In the genomic region with DNA sequence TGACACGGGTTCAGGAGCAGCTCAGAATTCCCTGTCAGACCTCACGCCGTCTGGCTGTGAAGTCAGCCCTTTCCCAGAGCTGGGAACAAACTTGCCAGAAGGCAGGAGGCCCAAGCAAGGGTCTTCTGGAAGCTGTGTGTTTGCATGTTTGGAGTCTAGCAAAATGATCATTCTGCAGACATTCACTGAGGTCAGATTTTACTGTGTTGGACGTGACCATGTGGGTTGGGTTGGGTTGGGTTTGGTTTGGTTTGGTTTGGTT, we compare ENCODE assay signal across 8 mouse cellular contexts. TPM values are rescaled to one million over a fixed set of nuclear protein-coding genes. Genes with fewer than 3 reads are reported as not detected.
DNase-seq lines count a peak whose midpoint lies in the region; ATAC-seq and TF ChIP-seq lines count a peak whose summit lies in the region.

No protein-coding gene starts in this region.

- no peak for DNase-seq in neural tube, embryonic 11.5 days (ENCODE audit: low spot score)
- no peak for DNase-seq in neural tube, embryonic 10.5 days (ENCODE audit: extremely low spot score, low spot score)
- no peak for DNase-seq in liver, embryonic 11.5 days (ENCODE audit: low spot score)
- DNase-seq in stomach, postnatal 0 days (ENCODE audit: low spot score), result no peak
- no peak for DNase-seq in right cerebral cortex, postnatal 4 days
- no peak for DNase-seq in adrenal gland, adult (ENCODE audit: inconsistent age in 2 of 2, low spot score in 1 of 2)

- H3K27me3 ChIP-seq in erythroblast, embryonic 14.5 days (ENCODE audit: control insufficient read depth), result no peaks in the 10 kb centered on the region
- H3K27me3 ChIP-seq in neural tube, embryonic 11.5 days (ENCODE audit: control insufficient read depth, insufficient read depth, low read length), result no peaks in the 10 kb centered on the region
- H3K27me3 ChIP-seq in liver, embryonic 11.5 days (replicated peaks; ENCODE audit: control insufficient read depth, insufficient read depth, low read length), result no peaks in the 10 kb centered on the region
- no peaks in the 10 kb centered on the region for H3K27me3 ChIP-seq in stomach, postnatal 0 days (ENCODE audit: control insufficient read depth, insufficient read depth, low read length)

- H3K9me3 ChIP-seq in erythroblast, embryonic 14.5 days (ENCODE audit: control insufficient read depth, low read length), result no peaks in the 10 kb centered on the region
- no peaks in the 10 kb centered on the region for H3K9me3 ChIP-seq in neural tube, embryonic 11.5 days (ENCODE audit: control insufficient read depth, low read length)
- no peaks in the 10 kb centered on the region for H3K9me3 ChIP-seq in liver, embryonic 11.5 days (ENCODE audit: control insufficient read depth, low read length)
- H3K9me3 ChIP-seq in stomach, postnatal 0 days (ENCODE audit: control insufficient read depth, low read length), result no peaks in the 10 kb centered on the region

- ATAC-seq in erythroblast, adult 5-6 weeks (replicated peaks; ENCODE audit: low FRiP score, poor library complexity, severe bottlenecking), result no peak
- ATAC-seq in neural tube, embryonic 11.5 days (ENCODE audit: insufficient read depth, low FRiP score, low TSS enrichment), result no peak
- ATAC-seq in liver, embryonic 11.5 days (replicated peaks; ENCODE audit: low FRiP score), result no peak
- ATAC-seq in stomach, postnatal 0 days (ENCODE audit: low FRiP score, low TSS enrichment), result no peak

- peak overlapping the region; percentile 18; the same call in 1 of the 2 replicates for H3K4me2 ChIP-seq in neural tube, embryonic 11.5 days (ENCODE audit: low read depth)
- H3K4me2 ChIP-seq in liver, embryonic 11.5 days, result peak overlapping the region; percentile 62
- H3K4me2 ChIP-seq in stomach, postnatal 0 days (replicated peaks; ENCODE audit: low read depth), result peak overlapping the region; percentile 27; the same call in 1 of the 2 replicates

- 55% methylated on average over 4 of the region's 4 CpGs for WGBS in neural tube, embryonic 11.5 days
- WGBS in liver, embryonic 11.5 days, result 67% methylated on average over 4 of the region's 4 CpGs
- WGBS in stomach, postnatal 0 days, result 15% methylated on average over 4 of the region's 4 CpGs

- peak overlapping the region; percentile 61 for H3K4me3 ChIP-seq in erythroblast, embryonic 14.5 days (replicated peaks)
- no peak overlapping the region for H3K4me3 ChIP-seq in neural tube, embryonic 11.5 days (ENCODE audit: low read depth, low read length)
- H3K4me3 ChIP-seq in liver, embryonic 11.5 days (ENCODE audit: low read depth, low read length), result no peak overlapping the region
- no peak overlapping the region for H3K4me3 ChIP-seq in stomach, postnatal 0 days (ENCODE audit: low read depth, low read length)

- peak overlapping the region; percentile 27; the same call in 1 of the 2 replicates for H3K9ac ChIP-seq in neural tube, embryonic 11.5 days (ENCODE audit: low read length)
- peak overlapping the region; percentile 34 for H3K9ac ChIP-seq in liver, embryonic 11.5 days (ENCODE audit: low read depth, low read length)
- peak overlapping the region; percentile 61 for H3K9ac ChIP-seq in stomach, postnatal 0 days (ENCODE audit: low read length)

- peak overlapping the region; percentile 96 for H3K27ac ChIP-seq in neural tube, embryonic 11.5 days (ENCODE audit: low read depth, low read length)
- peak overlapping the region; percentile 95 for H3K27ac ChIP-seq in liver, embryonic 11.5 days (ENCODE audit: low read depth, low read length)
- H3K27ac ChIP-seq in stomach, postnatal 0 days (replicated peaks), result peak overlapping the region; percentile 94

- TF ChIP-seq EP300 in stomach, postnatal 0 days (optimal IDR thresholded peaks at IDR 0.05), result no peak

- peaks cover 72% of the 10 kb centered on the region for H3K4me1 ChIP-seq in erythroblast, embryonic 14.5 days (ENCODE audit: control insufficient read depth)
- H3K4me1 ChIP-seq in neural tube, embryonic 11.5 days (ENCODE audit: control insufficient read depth, insufficient read depth, low read length), result peaks cover 42% of the 10 kb centered on the region
- peaks cover 47% of the 10 kb centered on the region for H3K4me1 ChIP-seq in liver, embryonic 11.5 days (replicated peaks; ENCODE audit: control insufficient read depth, insufficient read depth, low read length)
- H3K4me1 ChIP-seq in stomach, postnatal 0 days (replicated peaks; ENCODE audit: control insufficient read depth, insufficient read depth), result peaks cover 17% of the 10 kb centered on the region; the same call in 1 of the 2 replicates

- no peak for TF ChIP-seq CTCF in stomach, postnatal 0 days (IDR thresholded peaks at IDR 0.05; ENCODE audit: low read depth)

- H3K36me3 ChIP-seq in erythroblast, embryonic 14.5 days (ENCODE audit: control insufficient read depth), result peaks cover 58% of the 10 kb centered on the region
- peaks cover 5% of the 10 kb centered on the region for H3K36me3 ChIP-seq in neural tube, embryonic 11.5 days (ENCODE audit: control insufficient read depth, insufficient read depth, low read length)
- peaks cover 20% of the 10 kb centered on the region for H3K36me3 ChIP-seq in liver, embryonic 11.5 days (ENCODE audit: control insufficient read depth, insufficient read depth, low read length)
- H3K36me3 ChIP-seq in stomach, postnatal 0 days (ENCODE audit: control insufficient read depth, insufficient read depth, low read length), result peaks cover 13% of the 10 kb centered on the region

RNA-seq across cellular contexts. Expression of a gene that starts 20.7 kb away (rescaled TPM):
- 7.9 and 8.8 TPM in 2 replicates for polyA plus RNA-seq in erythroblast, embryonic 14.5 days (2012)
- total RNA-seq in erythroblast, adult 5-6 weeks (2015; ENCODE audit: low replicate concordance), result 13.6 and 28.2 TPM in 2 replicates
- 39.8 and 43.4 TPM in 2 replicates for total RNA-seq in erythroblast, adult 5-6 weeks (2017; ENCODE audit: low replicate concordance)
- polyA plus RNA-seq in neural tube, embryonic 11.5 days (2014; fragmentation: Nextera tagmentation; extraction: Ambion mirVana), result 24.9 and 27.3 TPM in 2 replicates
- 27.4 and 30.2 TPM in 2 replicates for polyA plus RNA-seq in liver, embryonic 11.5 days (2014; fragmentation: Nextera tagmentation; extraction: Ambion mirVana)
- polyA plus RNA-seq in stomach, postnatal 0 days (2015; fragmentation: Nextera tagmentation; extraction: Ambion mirVana), result 17.4 and 19.0 TPM in 2 replicates

RNA-seq across cellular contexts. Expression of a gene that starts 51.5 kb away (rescaled TPM):
- polyA plus RNA-seq in erythroblast, embryonic 14.5 days (2012), result 0.06 and 0.07 TPM in 2 replicates
- 1.7 TPM in 1 of 2 replicates, not detected in the other for total RNA-seq in erythroblast, adult 5-6 weeks (2015; ENCODE audit: low replicate concordance)
- 0.17 and 0.84 TPM in 2 replicates for total RNA-seq in erythroblast, adult 5-6 weeks (2017; ENCODE audit: low replicate concordance)
- 5.2 and 7.0 TPM in 2 replicates for polyA plus RNA-seq in neural tube, embryonic 11.5 days (2014; fragmentation: Nextera tagmentation; extraction: Ambion mirVana)
- polyA plus RNA-seq in liver, embryonic 11.5 days (2014; fragmentation: Nextera tagmentation; extraction: Ambion mirVana), result 2.7 and 4.3 TPM in 2 replicates
- 12.4 and 17.3 TPM in 2 replicates for polyA plus RNA-seq in stomach, postnatal 0 days (2015; fragmentation: Nextera tagmentation; extraction: Ambion mirVana)
